Mouse (Mus musculus) heart, adult 2 months (tissue): ENCODE results near the gene Pard6a. TPM values are rescaled to one million over a fixed set of nuclear protein-coding genes. Genes with fewer than 3 reads are reported as not detected.
A peak's percentile ranks its signal among the peaks of the same experiment; 100 is the strongest.

Experiments
- DNase-seq, 2 experiments: peaks; one replicate each; pipeline ENCODE4 v3.0.0; 2021
- H3K27ac ChIP-seq: fragments of 200-600 bp; 2 replicates; pipeline ENCODE4 v1.8.1; 2022
- H3K27me3 ChIP-seq: fragments of 200-500 bp; 2 replicates; pipeline ENCODE4 v1.6.1; 2012; ENCODE audit warnings: mild to moderate bottlenecking, low read length, inconsistent platforms, mixed read lengths; ENCODE audit not compliant: control insufficient read depth, insufficient read depth
- H3K36me3 ChIP-seq: fragments of 200-500 bp; 2 replicates; pipeline ENCODE4 v1.6.1; 2012; ENCODE audit warnings: low read length, inconsistent platforms; ENCODE audit not compliant: control insufficient read depth, insufficient read depth
- H3K4me1 ChIP-seq: fragments of 200-500 bp; 2 replicates; pipeline ENCODE4 v1.6.1; 2011; ENCODE audit warnings: low read length; ENCODE audit not compliant: control insufficient read depth, insufficient read depth
- H3K4me3 ChIP-seq: fragments of 200-600 bp; 2 replicates; pipeline ENCODE4 v1.8.1; 2022
- H3K79me2 ChIP-seq: fragments of 200-500 bp; replicated peaks from 2 replicates; pipeline ENCODE4 v1.6.1; 2012; ENCODE audit warnings: mild to moderate bottlenecking, inconsistent platforms, low read length, moderate library complexity, mixed read lengths; ENCODE audit not compliant: control insufficient read depth, insufficient read depth
- H3K9ac ChIP-seq: fragments of 200-500 bp; 2 replicates; pipeline ENCODE4 v1.6.1; 2012; ENCODE audit warnings: low read depth, mild to moderate bottlenecking, control low read depth, inconsistent platforms, low read length, mixed read lengths
- CTCF ChIP-seq: fragments of 200-600 bp; IDR thresholded peaks from 2 replicates; pipeline ENCODE4 v1.8.1; 2022; ENCODE audit warnings: antibody characterized with exemption, mild to moderate bottlenecking, moderate library complexity
- EP300 ChIP-seq: fragments of 200-500 bp; IDR thresholded peaks from 2 replicates; pipeline ENCODE4 v1.6.1; 2011; ENCODE audit warnings: low read depth, low read length, control low read depth; ENCODE audit not compliant: insufficient read depth
- POLR2A ChIP-seq: fragments of 200-500 bp; IDR thresholded peaks from 2 replicates; pipeline ENCODE4 v1.6.1; 2011; ENCODE audit warnings: mild to moderate bottlenecking, low read depth, low read length, control low read depth; ENCODE audit not compliant: insufficient read depth
- WGBS: fragments of 180-500 bp; shearing (Covaris S2); methylation state at CpG from one replicate; pipeline ENCODE4 v1.1.7; 2018; 5-methylcytosine and 5-hydroxymethylcytosine counted together
- intact Hi-C: fragments of 180-260 bp; cut with DNase I; formaldehyde crosslinking; loops from one replicate; pipeline ENCODE4 v1.15.1; 2025
- polyA plus RNA-seq: library from polyadenylated mRNA; depleted of rRNA; stranded (reverse); fragments of >200 nt; gene quantifications from 2 replicates; pipeline ENCODE4 v1.2.3, GENCODE M21; 2012
- total RNA-seq, 2 experiments: library from RNA; stranded (reverse); gene quantifications; 2 replicates each; pipeline ENCODE4 v1.2.3; 2021

Gene Pard6a
- total and polyA plus RNA-seq, 3 experiments = 5.5 to 12.0 (median 6.8) TPM

DNA sequence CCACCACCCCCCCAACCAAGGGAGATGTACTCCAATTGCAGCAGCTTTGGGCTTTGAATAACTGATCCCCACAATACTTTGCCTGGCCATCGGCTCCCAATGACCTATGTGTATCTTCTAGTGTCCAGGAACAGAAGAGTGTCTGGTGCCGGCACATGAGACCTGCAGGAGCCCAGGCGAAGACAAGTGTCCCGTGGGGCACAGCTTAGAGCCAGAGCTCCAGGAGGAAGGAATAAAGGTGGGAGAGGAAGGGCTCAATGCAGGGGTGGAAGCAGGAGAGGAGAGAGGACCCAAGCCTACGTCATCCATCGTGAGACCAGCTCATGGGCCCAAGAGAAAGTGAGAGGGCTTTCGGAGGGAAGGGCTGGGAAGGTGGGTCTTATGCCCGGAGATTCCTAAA, 7.7 kb downstream of the Pard6a start:
- Histone ChIP-seq H3K79me2 (no peaks in the 10 kb centered on the region), H3K9ac (no peak overlapping the region), H3K27ac (no peak overlapping the region), H3K4me3 (no peak overlapping the region), H3K27me3 (no peaks in the 10 kb centered on the region), H3K4me1 (peaks cover 1% of the 10 kb centered on the region; the same call in 1 of the 2 replicates), H3K36me3 (no peaks in the 10 kb centered on the region)
- intact Hi-C loops = no loop called here
- 92% methylated on average over 8 of the region's 8 CpGs for WGBS
- TF ChIP-seq EP300 = no peak
- no peak for TF ChIP-seq CTCF
- no peak for TF ChIP-seq POLR2A
- DNase-seq = no peak

DNA sequence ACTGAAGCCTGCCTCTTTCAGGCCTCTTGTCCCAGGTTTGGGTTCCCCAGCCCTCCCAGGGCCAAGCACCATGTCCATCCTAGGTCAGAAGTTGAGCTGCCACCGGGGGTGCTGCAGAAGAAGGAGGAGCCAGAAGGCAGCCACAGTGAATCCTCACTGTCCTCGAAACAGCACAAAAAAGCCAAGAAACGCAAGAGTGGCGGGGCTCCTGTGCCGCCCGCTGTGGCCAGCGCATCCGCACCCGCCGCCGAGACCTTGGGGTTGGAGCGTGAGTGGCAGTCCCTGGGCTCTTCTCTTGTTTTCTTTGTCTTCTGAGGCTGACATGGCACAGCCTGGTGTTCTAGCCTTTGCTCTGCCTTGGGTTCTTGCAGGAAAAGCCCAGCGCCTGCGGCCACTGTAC, 8.4 kb downstream of the Pard6a start:
- intact Hi-C loops = no loop called here

GRCm38 (mm10) chr8:105712286-105712685, 11.3 kb downstream of the Pard6a start:
- Histone ChIP-seq H3K4me3 (no peak overlapping the region), H3K4me1 (peaks cover 4% of the 10 kb centered on the region), H3K27me3 (no peaks in the 10 kb centered on the region), H3K9ac (no peak overlapping the region), H3K27ac (no peak overlapping the region), H3K36me3 (no peaks in the 10 kb centered on the region), H3K79me2 (no peaks in the 10 kb centered on the region)
- no peak for DNase-seq
- intact Hi-C loops = loop anchor here (5.0 kb wide), 2 partner anchors 45 to 140 kb away; partner anchors contain the start of genes Cenpt and Gfod2
- TF ChIP-seq CTCF (no peak), POLR2A (no peak), EP300 (no peak)
- WGBS = 79% methylated on average over 3 of the region's 3 CpGs

More for the DNA sequence above, 8.4 kb downstream of the Pard6a start:
- no peaks in the 10 kb centered on the region for H3K79me2 ChIP-seq
- no peak overlapping the region for H3K9ac ChIP-seq
- TF ChIP-seq EP300 (no peak), POLR2A (no peak), CTCF (no peak)
- WGBS = 72% methylated on average over 14 of the region's 14 CpGs
- no peaks in the 10 kb centered on the region for H3K27me3 ChIP-seq
- DNase-seq = no peak
- H3K27ac ChIP-seq = no peak overlapping the region
- H3K4me3 ChIP-seq = no peak overlapping the region
- H3K4me1 ChIP-seq = peaks cover 1% of the 10 kb centered on the region; the same call in 1 of the 2 replicates
- no peaks in the 10 kb centered on the region for H3K36me3 ChIP-seq

DNA sequence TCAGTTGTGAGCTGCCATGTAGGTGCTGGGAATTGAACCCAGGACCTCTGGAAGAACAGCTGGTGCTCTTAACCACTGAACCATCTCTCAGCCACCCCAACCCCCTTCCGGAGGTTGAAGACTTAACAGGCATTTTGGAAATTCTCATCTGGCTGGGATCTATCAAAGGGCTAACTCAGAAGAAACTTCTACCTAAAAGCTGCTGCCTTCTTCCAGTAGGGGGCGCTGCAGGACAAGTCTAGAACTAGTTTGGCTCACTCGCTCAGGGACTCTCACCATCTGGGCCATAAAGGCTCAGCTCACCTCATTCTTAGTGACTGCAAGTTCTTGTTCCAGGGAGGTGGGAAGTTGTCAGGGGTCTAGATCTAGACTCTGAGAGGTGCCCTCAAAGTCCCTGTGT, 13.2 kb downstream of the Pard6a start:
- no peaks in the 10 kb centered on the region for H3K79me2 ChIP-seq
- H3K36me3 ChIP-seq = no peaks in the 10 kb centered on the region
- TF ChIP-seq EP300 = peak; percentile 87
- peak; percentile 89 for TF ChIP-seq CTCF
- TF ChIP-seq POLR2A = 0 out of 2 replicates have a peak, but pooled peaks have one; percentile 12
- intact Hi-C loops = loop anchor here (1.0 to 5.0 kb wide), 6 partner anchors 43 to 308 kb away; partner anchors contain the start of genes Cenpt, Gfod2, Ranbp10 and Tsnaxip1
- peaks cover 3% of the 10 kb centered on the region; the same call in 1 of the 2 replicates for H3K4me1 ChIP-seq
- no peak overlapping the region for H3K4me3 ChIP-seq
- peak overlapping the region; percentile 69 for H3K27ac ChIP-seq
- DNase-seq = peak; percentile 82 to 89
- 6% methylated on average over 3 of the region's 3 CpGs for WGBS
- H3K9ac ChIP-seq = no peak overlapping the region
- H3K27me3 ChIP-seq = no peaks in the 10 kb centered on the region

- Histone ChIP-seq H3K27ac (peak overlapping the region; percentile 69), H3K9ac (no peak overlapping the region), H3K36me3 (no peaks in the 10 kb centered on the region), H3K79me2 (no peaks in the 10 kb centered on the region), H3K27me3 (no peaks in the 10 kb centered on the region), H3K4me3 (no peak overlapping the region), H3K4me1 (peaks cover 3% of the 10 kb centered on the region; the same call in 1 of the 2 replicates)
- WGBS = 37% methylated on average over 6 of the region's 6 CpGs
- TF ChIP-seq POLR2A (no peak), CTCF (no peak), EP300 (no peak)
- peak in 1 of 2 experiments; percentile 33 for DNase-seq
- intact Hi-C loops = loop anchor here (2.0 kb wide), 2 partner anchors 74 to 112 kb away; partner anchors contain the start of genes Ranbp10 and Tsnaxip1
Measured at GRCm38 (mm10) chr8:105715042-105715441, 14.1 kb downstream of the Pard6a start.

GRCm38 (mm10) chr8:105716302-105716945, 15.5 kb downstream of the Pard6a start:
- intact Hi-C loops = no loop called here
- no peak for DNase-seq
- H3K36me3 ChIP-seq = no peaks in the 10 kb centered on the region

More at GRCm38 (mm10) chr8:105716302-105716945, 15.5 kb downstream of the Pard6a start:
- 94% methylated on average over 15 of the region's 15 CpGs for WGBS
- no peak for TF ChIP-seq CTCF
- no peak for TF ChIP-seq EP300
- no peak for TF ChIP-seq POLR2A
- Histone ChIP-seq H3K79me2 (no peaks in the 10 kb centered on the region), H3K27ac (no peak overlapping the region), H3K4me1 (peaks cover 3% of the 10 kb centered on the region; the same call in 1 of the 2 replicates), H3K9ac (no peak overlapping the region), H3K27me3 (no peaks in the 10 kb centered on the region), H3K4me3 (no peak overlapping the region)
